Mouse (Mus musculus): ENCODE data around the gene Zfp398. TPM values are rescaled to one million over a fixed set of nuclear protein-coding genes. Genes with fewer than 3 reads are reported as not detected.

The Zfp398 gene
- polyA plus RNA-seq, 1 experiment from 2014 or later, result 9.3 TPM

DNA sequence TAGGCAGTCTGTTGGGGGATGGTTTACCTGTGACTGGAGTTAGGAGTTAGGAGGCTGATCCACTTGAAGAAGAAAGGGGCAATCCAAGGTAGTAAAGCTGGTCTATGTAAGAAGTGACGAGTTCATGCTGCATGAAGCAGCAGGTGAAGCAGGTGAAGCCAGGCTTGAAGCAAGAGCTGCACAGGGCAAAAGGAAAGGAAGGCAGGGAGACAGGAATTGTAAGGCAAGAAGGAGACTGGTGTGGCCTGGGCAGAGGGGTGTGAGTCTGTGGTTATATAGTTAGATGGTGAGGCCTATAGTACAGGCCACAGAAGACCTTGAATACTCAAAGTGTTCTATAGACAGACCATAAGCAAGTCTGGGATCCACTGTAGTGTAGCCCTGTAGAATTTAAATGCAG lies 73.5 kb downstream of the Zfp398 start:
- 0 out of 2 replicates have a peak, but pooled peaks cover 3% of the 10 kb centered on the region for H3K9me3 ChIP-seq
- peaks cover 41% of the 10 kb centered on the region for H3K36me3 ChIP-seq
- H3K4me3 ChIP-seq, result no peak overlapping the region
- WGBS, result 79% methylated on average over 1 of the region's 1 CpGs
- no peak for ATAC-seq (ENCODE audit: borderline replicate concordance, extremely low read depth, low FRiP score, low TSS enrichment)
- no peaks in the 10 kb centered on the region for H3K4me1 ChIP-seq
- no peak overlapping the region for H3K27ac ChIP-seq
- no peak overlapping the region for H3K9ac ChIP-seq
- H3K4me2 ChIP-seq, result no peak overlapping the region
- no peaks in the 10 kb centered on the region for H3K27me3 ChIP-seq

GRCm38 (mm10) chr6:47911650-47912049 lies 76.2 kb downstream of the Zfp398 start:
- Histone ChIP-seq H3K36me3 (peaks cover 15% of the 10 kb centered on the region), H3K4me1 (no peaks in the 10 kb centered on the region), H3K27ac (no peak overlapping the region), H3K4me2 (no peak overlapping the region), H3K9me3 (no peaks in the 10 kb centered on the region), H3K27me3 (no peaks in the 10 kb centered on the region), H3K9ac (no peak overlapping the region), H3K4me3 (no peak overlapping the region)
- ATAC-seq (ENCODE audit: borderline replicate concordance, extremely low read depth, low FRiP score, low TSS enrichment), result no peak
- 46% methylated on average over 1 of the region's 1 CpGs for WGBS

GRCm38 (mm10) chr6:47912991-47913390 lies 77.5 kb downstream of the Zfp398 start:
- no peaks in the 10 kb centered on the region for H3K27me3 ChIP-seq
- 48% methylated on average over 3 of the region's 3 CpGs for WGBS
- no peaks in the 10 kb centered on the region for H3K9me3 ChIP-seq
- no peak for ATAC-seq (ENCODE audit: borderline replicate concordance, extremely low read depth, low FRiP score, low TSS enrichment)
- no peaks in the 10 kb centered on the region for H3K4me1 ChIP-seq
- H3K4me3 ChIP-seq, result no peak overlapping the region
- no peak overlapping the region for H3K9ac ChIP-seq
- no peak overlapping the region for H3K27ac ChIP-seq
- H3K4me2 ChIP-seq, result no peak overlapping the region
- 0 out of 2 replicates have a peak, but pooled peaks cover 3% of the 10 kb centered on the region for H3K36me3 ChIP-seq

DNA sequence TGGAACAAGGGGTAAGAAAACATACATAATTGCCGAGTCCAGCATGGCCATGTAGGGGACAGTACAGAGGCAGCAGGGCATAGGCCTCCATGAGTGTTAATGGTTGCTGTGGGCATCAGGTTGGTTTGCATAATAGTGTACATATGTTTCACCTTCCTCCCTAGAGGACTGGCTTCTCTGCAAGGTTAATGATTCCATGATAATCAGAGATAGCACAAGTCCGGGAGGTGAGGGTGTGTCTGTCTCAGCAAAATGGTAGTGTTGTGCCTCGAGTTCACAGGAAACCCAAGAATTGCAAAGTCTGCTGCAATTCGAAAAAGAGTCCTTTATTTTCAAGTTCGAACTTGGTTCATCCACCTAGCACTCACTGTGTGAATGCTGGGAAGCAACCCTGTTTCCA lies 81.6 kb downstream of the Zfp398 start:
- Histone ChIP-seq H3K4me2 (no peak overlapping the region), H3K9me3 (no peaks in the 10 kb centered on the region), H3K9ac (no peak overlapping the region), H3K4me3 (no peak overlapping the region), H3K27me3 (no peaks in the 10 kb centered on the region), H3K36me3 (no peaks in the 10 kb centered on the region), H3K4me1 (peaks cover 13% of the 10 kb centered on the region), H3K27ac (no peak overlapping the region)
- WGBS, result 75% methylated on average over 5 of the region's 5 CpGs
- ATAC-seq (ENCODE audit: borderline replicate concordance, extremely low read depth, low FRiP score, low TSS enrichment), result no peak

DNA sequence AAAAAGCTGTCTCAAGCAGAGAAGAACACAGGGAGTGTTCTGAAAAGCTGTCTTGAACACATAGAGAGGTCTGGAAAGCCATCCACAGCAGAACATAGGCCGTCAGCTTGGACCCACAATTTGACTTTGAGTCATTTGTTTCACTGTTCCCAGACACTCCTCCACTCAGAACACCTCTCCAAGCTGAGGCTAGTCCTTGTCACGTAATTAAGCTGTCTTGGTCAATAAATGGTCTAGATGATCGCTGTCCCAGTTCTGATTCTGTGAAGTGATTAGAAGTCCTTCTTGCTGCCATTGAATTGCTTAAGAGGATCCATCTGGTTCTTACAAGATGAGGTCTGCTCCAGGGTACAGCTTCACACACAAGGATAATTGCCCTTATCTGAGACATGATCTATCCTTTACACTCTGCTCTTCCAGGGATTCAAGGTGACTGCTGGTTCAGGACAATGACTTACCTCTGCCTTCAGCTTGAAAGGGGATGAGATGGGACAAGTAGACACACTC lies 83.4 kb downstream of the Zfp398 start:
- no peak for ATAC-seq (ENCODE audit: borderline replicate concordance, extremely low read depth, low FRiP score, low TSS enrichment)
- no peak overlapping the region for H3K27ac ChIP-seq
- peaks cover 15% of the 10 kb centered on the region for H3K4me1 ChIP-seq
- no peak overlapping the region for H3K4me2 ChIP-seq
- no peaks in the 10 kb centered on the region for H3K27me3 ChIP-seq
- H3K9me3 ChIP-seq, result no peaks in the 10 kb centered on the region
- H3K4me3 ChIP-seq, result no peak overlapping the region
- no peaks in the 10 kb centered on the region for H3K36me3 ChIP-seq
- WGBS, result 57% methylated on average over 3 of the region's 3 CpGs
- no peak overlapping the region for H3K9ac ChIP-seq

- Histone ChIP-seq H3K9me3 (no peaks in the 10 kb centered on the region), H3K36me3 (no peaks in the 10 kb centered on the region), H3K27me3 (no peaks in the 10 kb centered on the region), H3K4me1 (peaks cover 15% of the 10 kb centered on the region), H3K4me3 (peak overlapping the region; percentile 67), H3K9ac (peak overlapping the region; percentile 71), H3K4me2 (peak overlapping the region; percentile 58), H3K27ac (peak overlapping the region; percentile 98)
- 28% methylated on average over 11 of the region's 11 CpGs for WGBS
- no peak; the same call in 1 of the 2 replicates for ATAC-seq (ENCODE audit: borderline replicate concordance, extremely low read depth, low FRiP score, low TSS enrichment)
These were observed 84.4 kb downstream of the Zfp398 start for GRCm38 (mm10) chr6:47919646-47920446.

GRCm38 (mm10) chr6:47920447-47921340 lies 85.2 kb downstream of the Zfp398 start, which contains the start of gene Zfp212:
TSS of gene Zfp212 (plus strand) at chr6:47920476.
- Histone ChIP-seq H3K4me3 (peak within 1 kb of the TSS; percentile 67), H3K9ac (peak within 1 kb of the TSS; percentile 71), H3K27ac (peak within 1 kb of the TSS; percentile 98), H3K36me3 (no peaks in the 10 kb centered on the region), H3K4me1 (peaks cover 15% of the 10 kb centered on the region), H3K9me3 (no peaks in the 10 kb centered on the region), H3K27me3 (no peaks in the 10 kb centered on the region), H3K4me2 (peak within 1 kb of the TSS; percentile 74)
- WGBS, result under 1% methylated on average over 67 of the region's 67 CpGs
- peak; percentile 93 for ATAC-seq (ENCODE audit: borderline replicate concordance, extremely low read depth, low FRiP score, low TSS enrichment)

MicroRNAs encoded within 50 kb of the gene (microRNA counts, 519-probe panel; counts per million panel counts)
- 19.7 counts per million for microRNA mmu-miR-704

Small RNAs within 50 kb of the gene (microRNA-seq; reads per million reads assigned to microRNA genes)
- gene Mir704, result not detected

Other genes starting within 250 kb of the Zfp398 start
- 99.6 and 106 TPM in 2 replicates for gene Ezh2, start 240.3 kb upstream of the Zfp398 start, polyA plus RNA-seq (2015; fragmentation: Nextera tagmentation; extraction: Ambion mirVana)
- gene Pdia4, start 22.2 kb upstream of the Zfp398 start, polyA plus RNA-seq (2015; fragmentation: Nextera tagmentation; extraction: Ambion mirVana), result 355 and 366 TPM in 2 replicates
- 3.5 and 3.6 TPM in 2 replicates for gene Zfp786, start 4.8 kb upstream of the Zfp398 start, polyA plus RNA-seq (2015; fragmentation: Nextera tagmentation; extraction: Ambion mirVana)
- gene Zfp282, start 41.5 kb downstream of the Zfp398 start, polyA plus RNA-seq (2015; fragmentation: Nextera tagmentation; extraction: Ambion mirVana), result 16.6 and 17.9 TPM in 2 replicates
- 18.0 and 18.6 TPM in 2 replicates for gene Zfp212, start 84.8 kb downstream of the Zfp398 start, polyA plus RNA-seq (2015; fragmentation: Nextera tagmentation; extraction: Ambion mirVana)
- 7.0 and 8.8 TPM in 2 replicates for gene Zfp956, start 117.7 kb downstream of the Zfp398 start, polyA plus RNA-seq (2015; fragmentation: Nextera tagmentation; extraction: Ambion mirVana)
- gene Zfp777, start 213.2 kb downstream of the Zfp398 start, polyA plus RNA-seq (2015; fragmentation: Nextera tagmentation; extraction: Ambion mirVana), result 7.8 and 8.2 TPM in 2 replicates

Data from lung, embryonic 15.5 days (tissue).